Mouse (Mus musculus) olfactory bulb, adult 2 months (tissue): ENCODE results near the gene Podn.

Experiments
- CTCF ChIP-seq: fragments of 200-500 bp; IDR thresholded peaks from 2 replicates; pipeline ENCODE4 v1.5.1; 2012; ENCODE audit warnings: low read depth, mild to moderate bottlenecking, low read length, moderate library complexity; ENCODE audit not compliant: insufficient read depth
- POLR2A ChIP-seq: fragments of 200-500 bp; IDR thresholded peaks from 2 replicates; pipeline ENCODE4 v1.6.1; 2012; ENCODE audit warnings: mild to moderate bottlenecking, low read depth, low read length, moderate library complexity; ENCODE audit not compliant: insufficient read depth

DNA sequence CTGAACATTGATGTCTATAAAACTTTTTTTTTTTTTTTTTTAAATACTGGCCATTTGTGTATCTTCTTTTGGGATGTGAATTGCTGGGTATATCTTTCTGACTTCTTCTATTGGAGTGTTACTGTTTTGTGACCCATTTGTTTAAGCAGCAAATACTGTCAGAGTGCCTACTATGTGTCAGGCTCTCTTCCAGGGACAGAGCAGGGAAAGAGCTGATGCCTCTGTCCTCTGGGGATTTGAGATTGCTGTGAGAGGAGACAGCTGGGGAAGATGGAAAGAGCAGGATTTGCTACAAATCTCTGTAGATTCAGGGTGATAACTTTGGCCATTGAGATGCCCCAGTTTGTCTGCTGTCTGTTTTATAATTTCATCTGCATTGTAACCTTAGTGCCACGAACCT is 96.9 kb downstream of the Podn start:
- TF ChIP-seq CTCF (no peak), POLR2A (no peak)
